Mouse (Mus musculus) heart, postnatal 0 days (tissue): ENCODE data around the gene Il5.

Source experiments
- CTCF ChIP-seq: IDR thresholded peaks from 2 replicates; pipeline ENCODE4 v1.5.1; 2016; ENCODE audit warnings: antibody characterized with exemption, control low read depth, low read depth
- EP300 ChIP-seq: IDR thresholded peaks from 2 replicates; pipeline ENCODE4 v1.6.1; 2016; ENCODE audit warnings: antibody characterized with exemption, low read depth

DNA sequence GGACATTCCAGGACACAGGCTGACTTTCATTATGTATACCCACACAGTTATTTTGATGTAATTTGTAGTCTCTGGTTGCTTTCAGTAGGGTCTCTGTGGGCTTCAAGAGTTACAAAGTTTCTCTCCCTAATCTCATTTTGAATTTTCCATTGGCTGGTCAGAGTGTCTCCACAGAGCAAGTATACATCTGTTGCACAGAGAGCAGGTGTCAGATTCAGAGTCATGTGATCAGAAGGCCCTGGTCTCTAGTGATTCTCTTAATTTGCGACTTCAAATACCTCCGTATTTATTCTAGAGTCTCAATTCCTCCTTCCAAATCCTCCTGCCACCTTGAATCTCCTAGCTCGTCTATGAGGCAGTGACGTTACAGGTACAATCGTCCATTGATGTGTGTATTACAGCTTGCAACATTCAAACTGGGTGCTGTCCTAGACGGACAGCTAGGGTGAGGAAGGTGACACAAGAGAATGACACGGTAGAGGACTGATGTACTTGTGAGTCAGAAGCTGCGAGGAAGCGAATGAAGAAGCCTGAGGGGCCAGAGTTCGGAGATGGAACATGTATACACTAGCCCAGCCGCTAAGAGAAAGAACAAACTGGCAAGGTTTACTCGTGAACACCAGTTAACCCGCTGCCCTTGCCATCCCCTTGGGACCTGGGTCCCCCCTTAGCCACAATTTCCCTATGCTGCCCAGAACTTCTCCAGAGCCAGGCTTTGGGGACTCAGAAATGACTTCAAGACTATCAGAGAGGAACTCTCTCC is 48.0 kb downstream of the Il5 start:
- TF ChIP-seq CTCF (no peak), EP300 (no peak)
